Mouse (Mus musculus) natural killer cell, adult 2 months (primary cell): ENCODE measurements at regions not wholly inside any gene's neighbourhood (a gene's known extent, or its start where the extent isn't known, plus 50 kb on each side); places are given as distances from the start of the nearest gene placed in this dataset.

Experiments used
- DNase-seq, 2 experiments: peaks; one replicate each; pipeline ENCODE4 v3.0.0; 2022; ENCODE audit warnings: low spot score in 2 of 2

DNA sequence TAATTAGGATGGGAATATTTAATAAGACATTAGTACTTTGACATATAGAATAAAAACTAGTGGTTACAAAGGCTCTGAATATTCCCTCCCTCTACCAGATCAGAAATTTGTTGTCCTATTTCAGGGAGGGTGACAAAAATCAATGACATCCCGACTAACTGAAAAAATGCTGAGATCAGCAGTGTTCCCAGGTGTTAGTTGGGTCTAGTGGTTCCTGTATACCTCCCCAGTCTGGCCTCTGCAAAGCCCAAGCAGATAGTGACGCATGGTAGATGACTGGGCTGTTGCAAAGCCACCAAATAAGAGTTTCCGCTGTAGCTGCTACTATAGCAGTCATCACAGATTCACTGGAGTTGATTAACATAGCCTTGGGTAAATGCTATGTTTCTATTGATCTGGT lies 59.9 kb upstream of the Gm4791 start:
- no peak for DNase-seq

DNA sequence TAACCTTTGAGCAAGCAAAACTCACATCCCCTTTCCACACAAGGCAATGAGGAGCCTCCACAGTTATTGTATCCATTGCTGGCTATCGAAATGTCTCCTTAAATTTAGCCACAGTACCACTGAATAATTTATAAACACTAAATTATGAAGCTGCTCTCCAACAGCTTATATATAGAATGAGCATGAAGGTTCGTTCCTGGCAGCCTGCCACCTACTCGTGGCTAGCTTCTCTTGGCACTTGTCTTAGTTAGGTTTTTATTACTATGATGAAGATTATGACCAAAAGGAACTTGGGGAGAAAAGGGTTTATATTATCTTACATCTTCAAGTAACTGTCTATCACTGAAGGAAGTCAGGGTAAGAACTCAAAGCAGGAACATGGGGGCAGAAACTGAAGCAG lies 72.9 kb upstream of the Gm4791 start:
- no peak for DNase-seq

DNA sequence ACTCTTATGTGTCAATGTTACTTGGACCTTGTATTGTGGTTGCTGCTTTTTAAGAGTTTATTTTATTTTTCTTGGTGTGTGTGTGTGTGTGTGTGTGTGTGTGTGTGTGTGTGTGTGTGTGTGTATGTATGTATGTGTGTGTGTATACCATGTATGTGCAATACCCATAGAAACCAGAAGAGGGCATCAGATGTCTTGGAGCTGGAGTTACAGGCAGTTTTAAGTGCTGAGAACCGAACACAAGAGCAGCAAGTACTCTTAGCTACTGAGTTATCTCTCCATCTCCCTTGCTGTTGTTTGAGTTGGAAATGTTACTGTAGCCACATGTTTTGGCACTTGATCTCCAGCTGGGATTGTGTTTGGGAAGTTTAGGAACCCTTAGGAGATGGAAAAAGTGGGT lies 78.5 kb upstream of the Gm4791 start:
- no peak for DNase-seq

DNA sequence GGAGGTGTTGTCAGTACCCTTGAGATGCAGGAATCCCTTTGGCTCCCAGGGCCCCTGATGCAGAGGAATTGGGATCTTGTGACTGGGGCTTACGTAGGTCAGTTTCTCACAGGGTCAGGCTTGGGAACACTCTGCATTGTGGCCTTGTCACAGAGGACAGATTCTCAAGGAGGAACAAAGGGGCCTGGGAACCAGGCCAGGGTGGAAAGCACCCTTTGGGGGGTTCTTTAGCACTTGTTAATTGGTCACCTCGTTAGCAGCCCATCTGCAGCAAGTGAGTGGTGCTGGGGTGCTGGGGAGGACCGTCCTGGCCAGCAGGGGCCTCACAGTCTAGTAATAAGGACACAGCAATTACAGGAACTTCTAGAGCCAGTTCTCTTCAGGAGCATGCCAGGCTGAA lies 85.3 kb upstream of the Gm4791 start:
- DNase-seq: no peak

DNA sequence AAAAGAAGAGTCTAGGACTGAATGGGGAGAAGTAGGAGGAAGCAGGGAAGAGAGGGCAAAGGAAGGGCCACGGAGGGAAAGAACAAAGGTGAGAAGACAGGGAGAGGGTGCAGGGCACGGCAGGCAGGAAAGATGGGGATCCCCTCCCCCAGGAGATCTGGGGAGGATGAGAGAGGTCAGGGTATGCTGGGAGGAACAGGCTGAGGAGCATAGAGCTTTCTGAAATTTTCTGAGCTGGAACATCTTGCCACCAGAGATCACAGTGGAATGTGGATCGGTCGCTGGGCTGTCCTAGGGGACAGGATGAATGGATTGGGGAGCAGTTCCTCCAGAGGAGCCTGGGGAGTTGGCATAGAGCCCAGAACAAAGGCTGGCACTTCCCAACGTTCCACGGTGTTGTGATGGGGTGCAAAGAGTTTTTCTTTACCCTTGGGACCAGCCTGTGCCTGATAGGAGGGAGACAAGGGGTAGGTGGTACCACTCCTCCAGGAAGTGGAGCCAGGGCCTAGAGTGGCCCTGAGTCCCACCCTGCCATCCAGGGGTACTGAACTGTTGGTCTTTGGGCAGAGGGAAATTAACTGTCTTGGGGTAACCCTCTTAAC lies 89.0 kb upstream of the Gm4791 start:
- DNase-seq: no peak

DNA sequence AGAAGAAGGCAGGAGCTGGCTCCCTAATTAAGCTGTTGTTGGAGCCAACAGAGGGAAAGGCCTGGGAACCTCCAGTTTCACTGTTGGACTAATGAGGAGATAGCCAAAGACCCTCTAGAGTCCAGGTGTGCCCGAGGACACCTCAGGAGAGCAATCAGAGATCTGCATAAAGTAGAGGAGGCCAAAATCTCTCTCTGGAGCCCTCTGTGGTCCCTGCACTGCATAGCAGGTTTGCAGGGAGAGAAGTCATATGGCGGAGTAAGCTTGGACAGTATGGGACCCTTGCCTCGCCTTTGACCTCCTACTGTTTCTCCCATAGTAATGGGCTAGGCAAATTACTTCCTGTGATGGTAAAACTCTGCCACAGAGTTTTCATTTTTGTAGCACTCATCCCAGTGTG lies 93.5 kb upstream of the Gm4791 start:
- no peak for DNase-seq

DNA sequence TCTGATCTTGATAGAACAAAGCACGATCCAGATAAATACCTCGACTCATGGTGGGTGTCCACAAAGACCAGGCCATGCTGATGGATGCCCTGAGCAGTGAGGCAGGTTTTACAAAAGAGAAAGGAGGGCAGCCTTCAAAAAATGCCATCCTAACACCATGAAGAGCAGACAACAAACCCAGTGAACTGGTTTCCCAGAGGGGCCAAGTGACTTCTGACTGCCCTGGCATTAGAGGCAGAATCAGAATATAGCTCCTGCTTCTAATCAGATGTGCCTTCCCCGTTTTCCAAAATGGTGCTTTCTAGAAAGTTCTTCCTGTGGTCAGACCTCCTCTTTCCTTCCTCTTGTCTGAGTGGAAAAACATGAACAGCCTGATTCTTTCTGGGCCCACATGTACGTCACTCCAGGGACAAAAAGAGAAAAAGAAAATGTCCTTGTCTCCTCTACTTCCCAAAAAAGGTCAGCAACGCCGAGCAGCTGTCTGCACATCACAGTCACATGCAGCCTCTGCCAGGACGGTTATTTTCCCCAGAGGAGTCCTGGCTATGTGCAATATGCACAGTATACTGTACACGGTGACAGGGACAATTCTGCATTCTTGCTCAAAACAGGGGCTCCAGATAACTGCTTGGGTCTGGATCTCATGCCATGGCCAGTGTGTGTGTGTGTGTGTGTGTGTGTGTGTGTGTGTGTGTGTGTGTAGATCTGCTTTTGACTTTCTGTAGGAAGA lies 94.9 kb upstream of the Gm4791 start:
- no peak for DNase-seq

DNA sequence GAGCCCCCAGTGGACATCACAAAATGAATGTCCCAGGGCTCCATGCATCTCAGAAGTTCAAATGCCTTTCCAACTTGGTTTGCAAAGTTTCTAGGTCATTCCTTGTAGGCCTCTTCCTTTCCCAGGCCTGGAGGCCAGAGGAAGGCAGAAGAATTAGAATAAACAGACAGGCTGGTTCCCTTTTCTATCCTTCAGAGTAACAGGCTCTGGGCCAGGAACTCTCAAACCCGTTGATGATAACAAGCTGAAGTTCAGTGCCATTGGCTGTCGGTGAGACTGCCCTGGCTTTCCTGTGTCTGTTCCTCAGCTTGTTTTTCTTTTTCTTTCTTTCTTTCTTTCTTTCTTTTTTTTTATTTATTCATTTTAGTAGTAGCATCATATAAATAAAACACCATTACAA lies 99.3 kb upstream of the Gm4791 start:
- DNase-seq: no peak

DNA sequence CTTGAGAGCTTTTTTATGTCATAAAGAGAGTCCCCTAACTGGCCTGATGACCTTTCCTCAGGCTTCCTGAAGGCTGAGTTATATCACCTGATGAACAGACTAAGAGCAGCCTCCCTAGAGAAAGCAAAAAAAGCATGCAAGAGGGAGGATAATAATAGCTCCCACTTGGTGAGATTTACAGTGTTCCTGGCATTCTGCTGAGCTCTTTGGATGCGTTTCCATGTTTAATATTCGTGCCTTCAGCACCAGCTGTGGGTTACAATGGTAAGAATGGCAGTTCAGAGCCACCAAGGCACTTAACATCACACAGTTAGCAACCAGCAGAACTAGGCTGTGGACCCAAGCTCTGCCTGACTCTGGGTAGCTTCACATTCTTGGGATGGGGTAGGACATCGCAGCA lies 100.4 kb upstream of the Gm4791 start:
- no peak for DNase-seq

DNA sequence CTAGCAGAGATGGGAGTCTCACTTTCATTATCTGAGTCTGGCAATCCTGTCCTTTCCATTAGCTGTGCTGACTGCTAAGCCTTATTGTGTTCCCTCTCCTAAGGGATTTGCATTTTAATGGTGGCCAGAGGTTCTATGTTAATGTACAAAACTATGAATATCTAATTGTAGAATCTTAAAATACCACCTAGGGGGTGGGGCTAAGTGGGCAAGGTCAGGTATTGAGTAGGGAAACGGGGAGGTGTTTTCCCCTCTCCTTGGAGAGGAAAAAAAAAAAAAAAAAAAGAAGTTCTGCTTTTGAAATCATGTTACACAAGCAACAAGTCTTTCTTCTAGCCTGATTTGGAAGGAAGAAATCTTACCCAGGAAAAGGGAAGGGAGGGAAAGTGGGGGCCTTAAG lies 106.7 kb upstream of the Gm4791 start:
- no peak for DNase-seq

DNA sequence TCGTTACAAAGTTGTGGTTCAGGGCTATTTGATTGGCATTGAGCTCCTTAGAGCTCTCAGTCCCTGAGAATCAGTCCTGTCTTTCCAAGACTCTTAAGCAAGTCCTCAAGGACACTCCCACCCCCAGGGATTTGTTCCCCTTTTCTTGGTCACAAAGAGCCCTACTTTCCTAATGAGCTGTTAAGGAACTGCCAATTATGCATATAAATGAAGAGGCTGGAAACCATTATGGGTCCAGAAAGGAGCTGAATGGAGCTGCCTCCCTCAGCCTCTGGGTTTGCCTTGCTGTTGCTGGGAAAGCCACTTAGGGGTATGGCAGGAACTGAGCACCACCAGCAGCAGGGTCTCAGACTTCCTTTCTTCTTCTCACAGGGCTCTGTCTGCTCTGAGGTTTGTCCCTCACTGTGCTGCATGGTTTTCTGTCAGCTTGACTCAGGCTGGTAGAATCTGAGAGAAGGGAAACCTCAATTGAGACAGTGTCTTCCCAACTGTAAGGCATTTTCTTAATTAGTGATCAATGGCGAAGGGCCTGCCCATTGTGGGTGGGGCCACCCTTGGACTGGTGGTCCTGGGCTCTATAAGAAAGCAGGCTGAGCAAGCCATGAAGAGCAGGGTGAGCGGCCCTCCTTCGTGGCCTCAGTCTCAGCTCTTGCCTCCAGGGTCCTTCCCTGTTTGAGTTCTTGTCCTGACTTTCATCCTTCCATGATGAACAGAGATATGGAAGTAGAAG lies 108.4 kb upstream of the Gm4791 start:
- DNase-seq: no peak

DNA sequence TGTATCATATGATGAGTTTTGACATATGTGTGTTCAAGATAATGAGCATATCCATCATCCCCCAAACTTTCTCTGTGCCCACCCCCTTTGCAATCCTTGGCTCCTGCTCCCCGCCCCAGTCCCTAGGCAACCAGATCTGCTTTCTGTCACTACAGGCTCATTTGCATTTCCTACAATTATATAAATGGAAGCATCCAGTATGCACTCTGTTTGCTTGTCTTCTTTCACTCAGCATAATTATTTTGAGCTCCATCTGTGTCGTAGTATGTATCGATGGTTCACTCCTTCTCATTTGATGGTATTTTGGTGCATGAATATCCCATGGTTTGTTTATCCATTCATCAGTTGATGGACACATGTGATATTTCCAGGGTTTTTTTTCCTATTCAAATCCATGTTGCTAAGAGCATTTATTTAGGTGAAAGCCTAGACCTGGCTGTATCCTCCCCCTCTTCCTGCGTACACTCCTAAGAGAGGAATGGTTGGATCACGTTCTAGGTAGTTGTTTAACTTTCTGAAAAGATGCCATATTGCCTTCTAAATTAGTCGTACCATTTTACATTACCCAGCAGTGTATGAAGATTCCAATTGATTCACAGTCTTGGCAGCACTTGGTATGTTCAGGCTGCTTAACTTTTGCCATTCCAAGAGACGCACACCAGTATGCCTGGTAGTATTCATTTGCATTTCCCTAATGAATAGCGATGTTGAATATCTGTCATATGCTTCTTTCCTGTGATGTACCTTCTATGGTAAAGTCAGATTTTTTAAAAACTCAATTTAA lies 127.1 kb upstream of the Gm4791 start:
- DNase-seq: no peak

DNA sequence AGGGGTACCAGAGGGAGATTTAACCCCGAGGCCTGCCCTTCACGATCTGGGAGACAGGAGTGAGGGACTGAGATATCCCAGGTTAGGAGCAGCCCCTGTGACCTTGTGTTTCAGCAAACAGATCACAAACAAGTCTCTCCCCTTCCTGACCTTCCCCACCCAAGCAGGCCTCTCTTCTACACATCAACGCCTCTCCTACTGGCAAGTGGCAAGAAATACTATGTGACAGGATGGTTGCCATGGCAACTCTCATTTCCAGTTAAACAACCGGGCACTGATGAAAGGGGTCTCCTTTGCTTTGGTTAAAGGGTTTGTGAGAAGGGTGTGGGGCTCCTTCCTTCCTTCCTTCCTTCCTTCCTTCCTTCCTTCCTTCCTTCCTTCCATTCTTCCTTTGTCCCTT lies 134.6 kb upstream of the Gm4791 start:
- DNase-seq: no peak

DNA sequence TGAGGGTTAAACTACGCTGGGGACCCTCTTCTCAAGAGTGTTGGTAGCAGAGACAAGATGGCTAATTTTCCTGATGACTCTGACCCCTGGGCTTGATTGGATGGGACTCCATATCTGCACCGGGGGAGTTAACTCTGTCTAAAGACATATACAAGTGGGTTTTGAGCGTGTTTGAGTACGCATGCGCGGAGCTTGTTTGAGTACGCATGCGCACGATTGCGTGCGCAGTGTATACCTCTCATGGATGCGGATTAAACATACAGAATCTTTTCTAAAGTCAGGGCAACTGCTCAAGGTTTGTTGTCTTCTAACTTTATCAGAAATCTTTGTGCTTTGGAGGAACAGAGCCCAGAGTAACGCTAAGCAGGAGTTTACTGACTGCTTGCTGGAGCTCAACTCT lies 146.8 kb upstream of the Gm4791 start:
- no peak for DNase-seq

DNA sequence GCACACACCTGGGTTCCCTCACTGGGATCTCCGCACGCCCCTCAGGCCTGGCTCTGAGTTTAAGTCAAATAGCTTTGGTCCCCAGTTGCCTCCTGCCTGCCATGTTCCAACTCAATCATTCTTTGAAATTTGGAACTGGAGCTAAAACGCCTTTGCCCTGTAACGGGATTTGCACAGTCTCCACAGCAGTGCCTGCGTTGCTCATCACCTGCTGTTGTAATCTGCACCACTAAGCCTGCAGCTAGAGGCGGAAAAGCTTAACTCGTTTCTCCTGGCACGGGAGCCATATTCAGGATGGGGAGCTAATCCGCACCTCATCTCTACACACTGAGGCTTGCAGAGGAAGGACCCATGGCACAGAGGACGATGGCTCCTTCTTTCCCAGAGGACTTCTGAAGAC lies 147.2 kb upstream of the Gm4791 start:
- DNase-seq: no peak

DNA sequence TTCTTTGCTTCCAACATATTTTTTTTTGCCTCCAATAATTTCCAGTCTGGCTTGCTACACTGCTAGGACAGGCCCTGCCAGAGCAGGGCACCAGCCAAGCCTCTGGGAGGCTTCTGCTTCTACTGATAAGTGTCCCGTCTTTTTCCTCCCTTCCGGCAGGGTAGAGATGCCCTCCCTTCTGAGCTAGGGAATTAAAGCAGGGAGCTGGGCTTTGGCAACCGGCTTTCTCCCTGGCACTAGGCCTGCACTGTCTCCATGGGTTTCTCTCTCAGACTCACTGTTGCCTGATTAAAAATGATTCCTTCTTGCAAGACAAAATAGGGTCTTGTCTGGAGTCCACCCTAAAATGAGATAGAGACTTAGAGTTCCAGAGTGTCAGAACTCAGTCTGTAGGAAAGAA lies 153.3 kb upstream of the Gm4791 start:
- DNase-seq: no peak

DNA sequence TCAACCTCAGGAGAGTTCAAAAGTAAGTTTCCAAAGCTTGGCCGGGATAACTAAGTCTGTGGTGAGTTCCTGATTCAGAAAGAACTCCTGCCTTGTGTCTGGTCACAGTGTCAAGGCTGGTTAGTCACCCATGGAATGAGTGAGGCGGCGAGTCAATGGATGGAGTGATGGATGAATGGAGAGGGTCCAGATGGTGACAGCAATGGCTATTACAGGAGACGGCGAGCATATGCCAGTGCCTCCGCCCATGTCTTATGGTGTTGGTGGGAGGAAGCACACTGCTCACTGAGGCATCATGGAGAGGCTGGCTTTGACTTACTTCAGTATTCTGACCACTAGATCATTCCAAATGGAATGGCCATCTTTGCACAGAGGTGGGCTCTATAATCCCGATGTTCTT lies 154.8 kb upstream of the Gm4791 start:
- DNase-seq: no peak

DNA sequence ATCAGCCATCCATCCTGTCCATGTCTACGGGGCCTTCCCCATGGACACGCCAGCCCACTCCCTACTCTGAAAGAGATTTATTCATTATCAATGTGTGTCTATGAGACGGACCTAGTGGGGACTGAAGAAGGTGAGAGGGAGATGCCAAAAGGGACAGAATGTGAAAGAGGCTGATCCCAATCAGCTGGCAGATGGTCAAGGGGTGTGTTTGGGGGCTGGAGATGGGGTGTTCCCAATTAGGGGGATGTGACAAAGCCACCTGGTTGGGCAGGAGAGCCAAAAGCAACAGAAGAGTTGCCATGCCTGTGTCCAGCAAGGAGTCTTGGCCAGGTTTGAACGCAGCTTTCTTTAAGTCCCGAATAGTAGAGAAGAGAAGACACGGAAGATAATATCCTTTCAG lies 157.0 kb upstream of the Gm4791 start:
- no peak for DNase-seq

DNA sequence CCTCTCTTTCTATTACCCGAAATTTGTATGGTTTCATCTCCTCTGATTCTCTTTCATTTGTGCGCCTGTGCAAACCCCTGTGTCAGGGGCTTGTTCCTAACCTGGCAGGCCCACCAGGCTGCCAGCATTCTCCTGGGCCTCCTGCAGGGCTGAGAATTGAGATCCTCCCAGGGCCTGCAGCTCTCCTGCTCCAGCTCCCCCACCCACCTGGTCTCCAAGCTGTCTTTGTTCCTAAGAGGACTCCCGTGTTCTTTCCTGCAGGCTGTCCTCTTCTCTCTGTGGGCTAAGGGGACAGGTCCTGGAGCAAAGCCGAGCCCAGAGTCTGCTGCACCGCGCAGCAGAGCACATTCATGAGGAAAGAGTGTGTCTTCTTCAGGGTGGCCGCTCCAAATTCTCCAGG lies 163.3 kb upstream of the Gm4791 start:
- DNase-seq: no peak

DNA sequence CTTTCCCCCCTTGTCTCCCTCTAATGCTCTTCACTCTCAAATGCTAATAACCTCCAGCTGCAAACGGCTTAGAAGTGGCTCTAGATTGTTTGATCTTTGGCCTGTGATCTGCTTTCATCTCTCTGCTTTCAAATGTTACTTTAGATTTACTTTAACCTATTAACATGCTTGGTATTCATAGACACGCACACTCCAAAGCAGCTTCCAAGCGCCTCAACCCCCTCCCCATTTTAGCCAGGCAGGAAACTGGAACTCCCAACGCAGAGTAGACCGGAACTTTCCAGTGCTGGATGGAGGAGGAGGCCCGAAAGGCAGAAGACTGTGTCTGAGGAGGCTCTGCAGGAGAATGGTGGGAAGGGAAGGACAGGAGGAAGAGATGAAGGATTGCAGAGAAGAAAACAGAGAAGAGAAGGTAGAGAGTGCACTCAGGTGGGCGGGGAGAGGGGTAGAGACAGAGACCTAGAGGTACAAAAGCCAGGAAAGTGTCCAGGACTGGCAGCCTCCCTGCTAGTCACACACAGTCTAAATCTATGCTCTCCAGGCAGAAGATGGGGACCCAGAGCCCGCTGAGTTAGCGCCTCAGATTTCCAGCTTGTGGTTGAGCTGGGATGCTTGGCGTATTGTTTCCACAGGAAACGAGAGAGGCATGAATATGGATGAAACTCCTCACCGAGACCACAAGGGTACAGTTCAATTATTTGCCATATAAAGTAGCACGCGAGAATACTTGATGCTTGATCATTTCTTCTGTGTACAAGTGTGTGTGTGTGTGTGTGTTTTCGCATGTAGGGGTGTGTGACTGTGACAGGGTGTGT lies 167.6 kb upstream of the Gm4791 start:
- DNase-seq: no peak

DNA sequence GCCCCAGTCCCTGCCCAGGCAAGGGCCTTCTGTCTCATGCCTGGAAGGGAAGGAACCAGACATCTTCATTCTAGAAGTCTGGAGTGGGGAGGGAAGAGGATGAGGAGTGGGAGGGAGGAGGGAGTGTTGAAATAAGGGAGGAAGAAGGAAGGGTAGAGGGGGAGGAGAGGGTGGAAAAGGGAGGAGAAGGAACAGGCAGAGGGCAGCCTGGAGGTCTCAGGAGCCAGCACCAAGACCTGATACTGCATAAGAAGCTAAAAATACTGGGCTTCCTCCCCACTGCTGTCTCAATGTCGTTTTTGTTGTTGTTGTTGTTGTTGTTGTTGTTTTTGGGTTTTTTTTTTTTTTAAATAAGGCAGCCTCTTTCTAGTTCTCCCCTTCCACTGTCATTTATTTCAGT lies 168.2 kb upstream of the Gm4791 start:
- DNase-seq: no peak

DNA sequence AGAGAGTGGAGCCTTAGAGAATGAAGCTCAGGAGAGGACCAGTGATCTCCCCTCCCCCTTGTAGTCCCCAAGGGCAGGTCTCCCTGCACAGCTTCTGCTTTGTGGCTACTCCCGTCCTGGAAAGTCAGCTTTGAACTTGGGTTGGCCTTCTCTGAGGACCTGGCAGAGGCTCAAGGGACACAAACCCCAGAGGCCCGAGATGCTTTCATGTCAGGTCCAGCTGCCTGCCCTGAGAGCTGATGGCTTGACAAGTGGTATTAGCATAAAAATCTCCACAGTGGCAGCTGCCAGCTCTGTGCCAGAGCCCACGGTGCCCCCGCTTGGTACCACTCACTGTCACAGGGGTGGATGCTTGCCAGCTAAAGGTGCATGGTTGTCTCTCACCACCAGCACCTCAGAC lies 173.8 kb upstream of the Gm4791 start:
- DNase-seq: no peak
